Mouse (Mus musculus) spleen, postnatal 14 days (tissue): ENCODE measurements around the gene Cfap45.
A peak's percentile ranks its signal among the peaks of the same experiment; 100 is the strongest.

Experiments used
- DNase-seq, 2 experiments: peaks; one replicate each; pipeline ENCODE4 v3.0.0; 2021 to 2022; ENCODE audit warnings: low spot score in 2 of 2

The Cfap45 gene

DNA sequence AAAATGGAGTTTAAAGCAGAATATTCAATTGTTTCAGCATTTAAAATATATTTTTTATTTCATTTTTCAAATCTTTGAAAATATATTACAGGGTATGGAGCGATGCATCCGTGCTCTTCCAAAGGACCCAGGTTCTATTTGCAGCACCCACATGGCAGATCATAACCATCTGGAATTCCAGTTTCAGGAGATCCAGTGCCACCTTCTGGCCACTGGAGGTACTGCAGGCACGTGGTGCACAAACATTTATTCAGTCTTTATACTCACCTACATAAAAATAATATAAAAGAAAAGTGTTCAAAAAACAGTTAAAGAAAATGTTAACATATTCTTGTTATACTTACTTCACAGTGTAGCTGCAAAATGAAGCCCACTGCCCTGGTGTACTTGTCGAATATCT lies 2.6 kb upstream of the Cfap45 start:
- DNase-seq = no peak

GRCm38 (mm10) chr1:172519644-172520043 lies 957 bp upstream of the Cfap45 start:
- no peak for DNase-seq

DNA sequence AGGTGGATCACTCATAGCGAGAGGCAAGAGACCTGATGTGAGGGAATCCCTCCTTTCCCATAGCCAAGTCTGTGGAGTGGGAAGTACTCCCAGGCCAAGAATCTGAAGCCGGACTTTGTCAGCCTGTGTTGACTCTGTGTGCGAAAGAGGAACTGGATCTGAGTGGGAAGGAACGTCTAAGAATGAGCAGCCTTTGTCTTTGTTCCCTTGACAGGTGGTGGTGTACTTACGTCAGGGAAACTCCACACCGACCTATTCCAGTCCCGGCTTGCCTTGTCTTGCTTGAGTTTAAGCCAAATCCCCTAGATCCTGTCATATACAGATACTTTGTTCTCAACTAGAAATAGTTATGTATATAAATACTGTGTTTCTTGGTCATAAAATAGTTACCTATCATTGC lies 1.9 kb downstream of the Cfap45 start:
- DNase-seq = no peak

- DNase-seq = no peak
These were observed 3.1 kb downstream of the Cfap45 start for GRCm38 (mm10) chr1:172523699-172524101.

- no peak for DNase-seq
These were observed 4.6 kb downstream of the Cfap45 start for GRCm38 (mm10) chr1:172525027-172525764.

DNA sequence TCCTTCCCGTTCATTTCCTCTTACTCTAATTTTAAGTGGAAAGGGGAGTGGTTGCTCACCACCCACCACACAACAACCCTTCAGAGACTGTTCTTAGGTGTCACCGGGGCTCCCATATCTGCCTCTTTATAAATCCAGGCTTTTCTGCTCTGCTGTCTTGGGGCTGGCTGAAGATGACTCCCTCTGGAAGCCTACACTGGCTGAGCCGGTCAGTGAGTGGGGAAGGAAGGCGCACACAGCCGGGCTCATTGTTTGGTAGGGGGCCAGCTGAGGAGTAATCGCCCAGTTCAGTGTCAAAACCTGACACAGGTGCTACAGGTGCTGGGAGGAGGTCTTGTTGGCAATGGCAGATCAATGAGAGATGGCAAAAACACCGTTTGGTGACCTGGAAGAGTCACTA lies 5.4 kb downstream of the Cfap45 start:
- no peak for DNase-seq

DNA sequence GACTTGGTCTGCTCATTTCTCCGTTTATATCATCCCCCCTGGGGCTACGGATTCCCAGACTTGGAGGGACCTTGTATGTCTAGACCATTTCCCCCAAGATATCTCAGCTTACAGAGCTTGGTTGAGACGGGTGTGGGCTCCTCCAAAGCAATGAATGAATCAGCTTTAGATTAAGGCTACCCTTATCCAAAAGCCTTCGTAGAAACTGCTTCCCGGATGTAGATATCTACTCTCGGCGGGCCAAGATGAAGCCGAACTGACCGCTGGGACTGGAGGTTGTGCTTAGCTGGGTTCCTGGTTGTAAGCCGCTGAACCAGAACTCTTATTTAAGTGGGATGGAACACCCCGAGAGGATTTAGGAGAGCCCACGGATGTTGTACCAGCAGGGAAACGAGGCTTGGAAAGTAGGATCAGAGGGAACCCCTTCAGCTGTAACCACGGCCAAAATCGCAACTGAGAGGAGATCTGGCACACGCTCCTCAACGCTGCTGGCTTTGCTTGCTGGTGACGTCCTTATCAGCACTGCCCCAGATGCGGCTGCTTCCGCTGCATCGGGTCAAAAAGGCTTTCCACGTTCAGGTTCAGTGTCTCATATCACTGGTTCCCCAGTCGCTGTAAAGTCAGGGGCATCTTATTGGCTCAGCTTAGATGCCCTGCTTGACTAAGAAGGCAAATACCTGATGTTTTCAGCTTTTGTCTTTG lies 5.9 kb downstream of the Cfap45 start:
- DNase-seq = no peak

DNA sequence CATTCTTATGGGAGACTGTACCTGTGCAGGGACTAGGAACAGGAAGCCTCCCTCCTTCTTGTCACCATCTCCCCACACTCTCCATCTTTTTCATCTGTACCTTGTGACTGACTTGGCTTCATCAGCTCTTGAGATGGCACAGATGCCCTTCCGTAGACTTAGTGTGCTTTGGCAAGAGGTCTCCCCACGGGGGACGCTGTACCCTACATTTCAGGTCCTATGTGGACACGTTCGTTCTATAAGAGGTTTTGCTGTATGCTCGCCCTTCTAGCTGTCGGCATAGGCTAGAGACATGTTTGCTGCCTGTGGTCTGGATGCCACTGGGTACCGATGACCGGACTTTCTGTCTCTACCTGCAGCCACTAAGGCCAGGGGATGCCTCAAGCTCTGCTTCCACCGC lies 6.8 kb downstream of the Cfap45 start:
- DNase-seq = no peak

- DNase-seq = peak; percentile 76 to 89
These were observed 8.1 kb downstream of the Cfap45 start for GRCm38 (mm10) chr1:172528701-172529100.

DNA sequence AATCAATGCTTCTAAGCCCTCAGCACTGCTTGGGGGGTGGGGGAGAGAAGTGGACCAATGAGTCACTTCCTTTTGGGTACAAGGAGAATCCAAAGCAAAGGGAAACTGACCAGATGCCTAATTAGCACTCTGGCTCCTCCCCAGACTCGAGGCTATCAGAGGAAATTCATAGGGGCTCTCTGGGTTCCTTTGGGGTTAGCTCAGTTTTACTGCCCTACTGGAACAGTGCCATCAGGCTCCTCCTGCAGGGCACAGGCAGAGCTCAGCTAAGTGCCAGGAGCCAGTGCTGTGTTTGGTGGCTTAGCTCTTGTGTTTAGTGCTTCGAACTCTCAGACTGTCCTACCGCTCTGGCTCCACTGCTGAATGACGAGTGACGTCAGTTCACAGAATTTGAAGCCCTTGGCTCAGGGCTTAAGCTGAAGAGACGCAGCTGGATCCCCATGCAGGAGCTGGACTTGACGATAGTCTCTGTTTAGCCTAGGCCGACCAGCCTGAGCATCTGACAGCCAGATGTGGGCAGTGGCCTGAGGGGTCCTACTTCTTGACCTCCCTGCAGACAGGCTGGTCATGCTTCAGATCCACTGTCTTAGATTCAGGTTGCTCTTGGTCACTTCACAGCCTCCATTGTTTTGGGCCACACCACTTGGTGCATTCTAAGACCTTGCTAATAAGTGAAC lies 10.1 kb downstream of the Cfap45 start:
- no peak for DNase-seq

GRCm38 (mm10) chr1:172532551-172532950 lies 11.9 kb downstream of the Cfap45 start:
- DNase-seq = no peak

GRCm38 (mm10) chr1:172535116-172535515 lies 14.5 kb downstream of the Cfap45 start:
- no peak for DNase-seq

DNA sequence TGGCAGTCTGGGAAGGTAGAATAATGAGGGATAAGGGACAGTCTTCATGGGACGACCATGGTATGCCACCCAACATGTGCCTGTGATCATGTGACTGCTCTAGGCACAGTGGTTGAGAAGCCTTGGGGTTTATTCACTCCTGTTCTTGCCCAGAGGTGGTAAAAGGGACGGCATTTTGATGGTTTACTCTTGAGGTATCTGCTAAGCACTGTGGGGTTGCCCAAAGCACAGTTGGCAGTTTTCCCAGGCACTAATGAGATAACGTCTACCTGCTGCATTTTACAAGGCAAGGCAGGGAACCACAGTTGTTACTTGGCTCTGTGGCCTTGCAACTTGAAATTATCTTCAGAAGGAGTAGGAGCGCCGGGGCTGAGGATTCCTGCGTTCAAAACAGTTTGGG lies 19.2 kb downstream of the Cfap45 start:
- no peak for DNase-seq

- no peak for DNase-seq
These were observed 19.8 kb downstream of the Cfap45 start for GRCm38 (mm10) chr1:172540283-172540820.

GRCm38 (mm10) chr1:172546062-172546461 lies 25.5 kb downstream of the Cfap45 start:
- DNase-seq = no peak

- no peak for DNase-seq
These were observed 27.9 kb downstream of the Cfap45 start for GRCm38 (mm10) chr1:172548501-172548900.

- no peak for DNase-seq
These were observed 28.7 kb downstream of the Cfap45 start for GRCm38 (mm10) chr1:172549314-172549713.

DNA sequence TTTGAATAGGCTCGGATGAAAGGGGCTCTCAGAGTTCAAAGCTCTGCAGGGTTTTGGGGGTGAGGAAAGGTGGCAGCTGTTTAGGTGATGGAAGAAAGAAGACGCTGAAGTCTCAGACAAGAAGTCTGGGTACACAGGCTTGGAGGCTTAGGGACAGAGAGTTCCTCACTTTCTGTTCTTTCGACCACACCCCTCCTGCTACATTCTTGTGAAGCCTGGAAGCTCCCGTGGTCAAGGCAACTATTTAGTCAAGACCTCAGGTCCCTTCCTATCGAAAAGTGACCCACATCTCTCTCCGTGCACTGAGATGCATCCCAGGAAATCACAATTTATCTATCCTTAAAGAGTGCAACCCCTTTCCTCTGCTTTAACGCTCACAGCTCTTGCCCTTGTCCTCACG lies 29.1 kb downstream of the Cfap45 start:
- no peak for DNase-seq

DNA sequence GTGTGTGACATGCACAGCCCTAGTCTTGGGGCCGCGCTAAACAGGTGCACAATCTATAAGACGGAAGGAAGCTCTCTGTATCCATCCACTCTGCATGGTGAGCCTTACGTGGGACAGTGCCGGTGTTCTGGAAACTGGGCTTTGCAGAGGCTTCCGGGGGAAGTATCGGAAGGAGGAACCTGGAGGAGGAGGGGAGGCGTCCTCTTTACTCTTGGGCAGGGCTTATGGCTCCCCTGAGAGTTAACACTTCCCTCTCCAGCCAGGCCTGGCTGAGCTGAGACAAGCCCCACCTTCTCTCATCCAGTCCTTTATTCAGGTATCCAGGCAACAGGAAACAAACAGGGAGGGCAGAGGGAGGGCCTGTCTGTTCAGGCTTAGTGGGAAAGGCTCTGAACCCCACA lies 29.9 kb downstream of the Cfap45 start:
- DNase-seq = peak; percentile 21 to 42

DNA sequence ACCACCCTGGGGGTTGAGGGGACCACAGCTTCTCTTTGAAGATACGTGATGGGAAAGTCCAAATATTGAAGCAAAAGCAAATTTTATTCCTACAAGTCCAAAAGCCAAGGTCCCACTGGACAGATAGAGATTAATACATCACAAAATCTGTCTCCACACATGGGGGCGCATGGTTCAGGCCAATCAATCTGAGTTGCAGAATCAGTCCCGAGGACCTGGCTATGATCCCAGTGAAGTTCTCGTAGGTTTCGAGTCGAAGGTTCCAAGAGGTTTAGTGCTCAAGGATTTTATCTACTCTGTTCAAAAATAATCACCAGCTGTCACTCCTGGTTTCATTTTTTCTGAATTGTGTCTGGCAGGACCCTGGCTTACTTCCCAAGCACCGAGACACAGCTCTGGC lies 30.4 kb downstream of the Cfap45 start:
- DNase-seq = no peak

GRCm38 (mm10) chr1:172552623-172553022 lies 32.0 kb downstream of the Cfap45 start:
- DNase-seq = no peak

GRCm38 (mm10) chr1:172555638-172556037 lies 35.0 kb downstream of the Cfap45 start, which contains the start of gene Vsig8:
Gene Vsig8, plus strand, starts transcription at chr1:172555938.
- DNase-seq = no peak
